Mouse (Mus musculus) ES-E14 (cell line): ENCODE measurements around the gene E2f3.

Experiments used
- MAFK ChIP-seq: IDR thresholded peaks from 2 replicates; pipeline ENCODE4 v1.6.1; 2014; ENCODE audit warnings: mild to moderate bottlenecking, low read depth, low read length, inconsistent platforms; ENCODE audit not compliant: insufficient read depth
- ZC3H11A ChIP-seq: IDR thresholded peaks from 2 replicates; pipeline ENCODE4 v1.6.1; 2012; ENCODE audit warnings: low read depth, mild to moderate bottlenecking, inconsistent platforms, low read length, borderline replicate concordance
- ZNF384 ChIP-seq: IDR thresholded peaks from 2 replicates; pipeline ENCODE4 v1.6.1; 2012; ENCODE audit warnings: low read depth, low read length, inconsistent platforms

DNA sequence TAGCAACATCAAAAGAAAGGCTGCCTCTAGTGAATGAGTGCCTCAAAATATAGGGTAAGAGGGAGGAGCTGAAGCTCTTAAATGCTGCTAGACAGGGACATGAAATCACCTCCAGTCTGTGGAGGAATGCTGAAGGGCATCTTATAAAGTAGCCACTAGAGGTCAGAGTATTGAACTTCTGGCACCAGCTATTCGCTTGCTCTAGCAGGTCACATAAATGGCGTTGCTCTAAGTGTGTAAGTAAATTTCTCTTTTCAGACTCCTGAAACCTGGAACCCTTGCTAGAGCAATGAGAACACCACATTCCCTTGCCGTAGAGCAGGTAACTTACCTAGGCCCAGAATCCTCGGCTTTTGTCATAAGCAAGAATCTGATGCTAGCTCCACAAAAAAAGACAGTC lies 128.4 kb downstream of the E2f3 start:
- no peak for TF ChIP-seq ZC3H11A
- TF ChIP-seq ZNF384: no peak
- TF ChIP-seq MAFK: no peak
